Mouse (Mus musculus) CD4-positive, CD25-positive, alpha-beta regulatory T cell, adult 2 months (primary cell): Measurements from ENCODE around the gene Gm13698.
"Not testable (repeated sequence)": the region's sequence is repeated elsewhere in the genome, so short reads cannot be mapped to it uniquely, and the experiment has no call there.

ENCODE experiments used
- DNase-seq: peaks from one replicate; pipeline ENCODE4 v3.0.0-alpha.2; 2012; ENCODE audit warnings: low read depth, low spot score

Gene Gm13698

DNA sequence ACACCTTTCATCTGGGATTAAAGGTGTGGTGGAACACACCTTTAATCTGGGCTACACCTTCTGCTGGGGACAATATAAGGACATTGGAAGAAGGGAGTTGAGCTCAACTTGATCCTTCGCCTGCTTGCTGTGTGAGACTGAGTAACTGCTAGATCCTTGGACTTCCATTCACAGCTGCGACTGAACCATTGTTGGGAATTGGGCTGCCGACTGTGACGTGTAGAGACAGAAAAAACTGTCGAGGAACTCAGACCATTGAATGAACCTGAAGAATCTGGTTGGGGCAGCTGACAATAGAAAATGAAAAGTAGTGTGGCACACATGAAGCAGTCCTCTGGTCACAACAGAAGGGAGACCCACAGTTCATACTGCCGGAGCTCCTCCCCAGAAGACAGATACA is at the start of gene Gm13698:
Gm13698 (plus strand) TSS at position 301 of the 400 bp plus-strand sequence.
- DNase-seq, result not testable (repeated sequence)

DNA sequence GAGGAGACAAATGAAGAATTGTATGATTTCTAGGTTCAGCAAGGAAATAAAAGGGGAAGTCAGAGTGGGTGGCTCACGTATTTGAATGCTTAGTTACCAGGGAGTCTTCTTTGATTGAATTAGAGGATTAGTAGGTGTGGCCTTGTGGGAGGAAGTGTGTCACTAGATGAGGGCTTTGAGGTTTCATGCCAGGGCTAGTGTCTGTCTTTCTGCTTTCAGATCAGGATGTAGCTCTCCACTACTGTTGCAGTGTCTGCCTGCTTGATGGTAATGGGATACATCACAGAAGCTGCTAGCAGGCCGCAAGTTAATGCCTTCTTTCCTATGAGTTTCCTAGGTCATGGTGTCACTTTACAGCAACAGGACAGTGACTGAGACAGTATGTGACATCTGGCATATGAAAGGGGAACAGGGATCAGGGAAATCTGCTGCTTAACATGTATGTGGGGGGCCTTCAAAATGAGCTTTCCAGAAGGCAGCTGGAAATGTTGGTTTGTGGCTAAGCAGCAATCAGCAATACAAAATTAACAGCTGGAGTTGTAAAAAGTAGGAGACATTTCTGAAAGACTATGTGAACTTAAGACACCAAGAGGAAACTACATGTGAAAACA is 25.9 kb upstream of the Gm13698 start:
- DNase-seq, result peak; percentile 50

DNA sequence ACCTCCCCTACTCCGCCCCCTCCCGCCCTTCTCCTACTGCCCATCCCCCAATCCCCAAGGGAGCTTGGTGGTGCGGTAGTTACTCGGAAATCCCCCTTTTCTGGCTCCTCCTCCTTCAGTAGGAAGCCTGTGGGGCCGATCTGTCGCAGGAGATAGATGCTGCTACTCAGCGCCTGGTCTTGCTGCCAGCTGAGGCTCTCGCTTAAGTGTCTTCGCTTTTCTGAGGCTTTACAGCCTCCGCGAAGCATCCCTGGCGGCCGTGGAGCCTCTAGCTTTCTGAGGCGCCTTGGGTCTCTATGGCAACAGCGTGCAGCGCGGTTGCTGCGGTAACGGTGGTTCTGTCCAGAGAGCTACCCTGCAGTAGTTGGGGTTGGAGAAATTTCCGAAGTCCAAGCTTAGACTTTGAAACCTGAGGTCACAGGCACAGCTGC is 14.5 kb upstream of the Gm13698 start, which contains the start of gene Zswim2:
Zswim2 (minus strand) TSS at position 298 of the 431 bp plus-strand sequence.
- DNase-seq, result peak; percentile 45

DNA sequence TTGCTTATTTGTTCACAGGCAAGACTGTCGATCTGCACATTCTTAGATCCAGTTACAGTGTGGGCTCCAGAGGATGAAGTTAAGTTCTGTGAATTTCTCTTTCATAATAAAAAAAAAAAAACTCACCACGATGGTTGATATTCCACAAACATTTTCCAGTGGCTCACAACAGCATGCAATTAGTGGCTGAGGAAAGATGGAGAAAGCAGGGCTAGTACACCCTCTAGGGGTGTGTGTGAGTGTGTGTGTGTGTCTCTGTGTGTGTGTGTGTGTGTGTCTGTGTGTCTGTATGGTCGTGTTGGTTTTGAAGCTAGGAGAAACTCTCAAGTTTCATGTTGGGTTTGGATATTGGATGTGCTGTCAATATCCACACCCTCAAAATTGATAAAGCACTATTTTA is 14.1 kb upstream of the Gm13698 start:
- no peak for DNase-seq

DNA sequence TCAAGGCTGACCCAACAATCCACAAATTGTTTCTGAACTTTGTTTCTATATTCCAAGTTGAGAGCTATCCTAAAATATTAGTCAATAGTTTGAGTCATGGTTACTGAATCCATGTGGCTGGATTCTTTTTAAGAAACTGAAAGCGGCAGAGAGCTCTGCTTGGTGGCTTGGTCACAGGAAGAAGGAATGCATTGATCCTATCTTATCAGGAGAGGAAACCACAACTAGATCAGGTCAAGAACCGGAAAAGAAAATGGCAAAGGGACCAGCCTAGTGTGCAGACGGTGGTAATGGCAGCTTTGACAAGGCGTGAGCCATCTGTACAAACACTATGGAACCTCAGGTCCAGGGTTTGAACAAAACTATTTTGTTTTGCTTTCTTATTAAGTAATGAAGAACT is 13.7 kb upstream of the Gm13698 start:
- DNase-seq, result no peak

DNA sequence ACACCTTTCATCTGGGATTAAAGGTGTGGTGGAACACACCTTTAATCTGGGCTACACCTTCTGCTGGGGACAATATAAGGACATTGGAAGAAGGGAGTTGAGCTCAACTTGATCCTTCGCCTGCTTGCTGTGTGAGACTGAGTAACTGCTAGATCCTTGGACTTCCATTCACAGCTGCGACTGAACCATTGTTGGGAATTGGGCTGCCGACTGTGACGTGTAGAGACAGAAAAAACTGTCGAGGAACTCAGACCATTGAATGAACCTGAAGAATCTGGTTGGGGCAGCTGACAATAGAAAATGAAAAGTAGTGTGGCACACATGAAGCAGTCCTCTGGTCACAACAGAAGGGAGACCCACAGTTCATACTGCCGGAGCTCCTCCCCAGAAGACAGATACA is 5.7 kb downstream of the Gm13698 start, which contains the start of gene Gm13693:
Gm13693 (plus strand) TSS at position 301 of the 400 bp plus-strand sequence.
- DNase-seq, result not testable (repeated sequence)

DNA sequence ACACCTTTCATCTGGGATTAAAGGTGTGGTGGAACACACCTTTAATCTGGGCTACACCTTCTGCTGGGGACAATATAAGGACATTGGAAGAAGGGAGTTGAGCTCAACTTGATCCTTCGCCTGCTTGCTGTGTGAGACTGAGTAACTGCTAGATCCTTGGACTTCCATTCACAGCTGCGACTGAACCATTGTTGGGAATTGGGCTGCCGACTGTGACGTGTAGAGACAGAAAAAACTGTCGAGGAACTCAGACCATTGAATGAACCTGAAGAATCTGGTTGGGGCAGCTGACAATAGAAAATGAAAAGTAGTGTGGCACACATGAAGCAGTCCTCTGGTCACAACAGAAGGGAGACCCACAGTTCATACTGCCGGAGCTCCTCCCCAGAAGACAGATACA is 11.5 kb downstream of the Gm13698 start, which contains the start of gene Gm13695:
Gm13695 (plus strand) TSS at position 301 of the 400 bp plus-strand sequence.
- not testable (repeated sequence) for DNase-seq

DNA sequence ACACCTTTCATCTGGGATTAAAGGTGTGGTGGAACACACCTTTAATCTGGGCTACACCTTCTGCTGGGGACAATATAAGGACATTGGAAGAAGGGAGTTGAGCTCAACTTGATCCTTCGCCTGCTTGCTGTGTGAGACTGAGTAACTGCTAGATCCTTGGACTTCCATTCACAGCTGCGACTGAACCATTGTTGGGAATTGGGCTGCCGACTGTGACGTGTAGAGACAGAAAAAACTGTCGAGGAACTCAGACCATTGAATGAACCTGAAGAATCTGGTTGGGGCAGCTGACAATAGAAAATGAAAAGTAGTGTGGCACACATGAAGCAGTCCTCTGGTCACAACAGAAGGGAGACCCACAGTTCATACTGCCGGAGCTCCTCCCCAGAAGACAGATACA is 17.3 kb downstream of the Gm13698 start, which contains the start of gene Gm13696:
Gm13696 (plus strand) TSS at position 301 of the 400 bp plus-strand sequence.
- DNase-seq, result not testable (repeated sequence)

DNA sequence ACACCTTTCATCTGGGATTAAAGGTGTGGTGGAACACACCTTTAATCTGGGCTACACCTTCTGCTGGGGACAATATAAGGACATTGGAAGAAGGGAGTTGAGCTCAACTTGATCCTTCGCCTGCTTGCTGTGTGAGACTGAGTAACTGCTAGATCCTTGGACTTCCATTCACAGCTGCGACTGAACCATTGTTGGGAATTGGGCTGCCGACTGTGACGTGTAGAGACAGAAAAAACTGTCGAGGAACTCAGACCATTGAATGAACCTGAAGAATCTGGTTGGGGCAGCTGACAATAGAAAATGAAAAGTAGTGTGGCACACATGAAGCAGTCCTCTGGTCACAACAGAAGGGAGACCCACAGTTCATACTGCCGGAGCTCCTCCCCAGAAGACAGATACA is 23.1 kb downstream of the Gm13698 start, which contains the start of gene Gm13694:
Gm13694 (plus strand) TSS at position 301 of the 400 bp plus-strand sequence.
- not testable (repeated sequence) for DNase-seq

DNA sequence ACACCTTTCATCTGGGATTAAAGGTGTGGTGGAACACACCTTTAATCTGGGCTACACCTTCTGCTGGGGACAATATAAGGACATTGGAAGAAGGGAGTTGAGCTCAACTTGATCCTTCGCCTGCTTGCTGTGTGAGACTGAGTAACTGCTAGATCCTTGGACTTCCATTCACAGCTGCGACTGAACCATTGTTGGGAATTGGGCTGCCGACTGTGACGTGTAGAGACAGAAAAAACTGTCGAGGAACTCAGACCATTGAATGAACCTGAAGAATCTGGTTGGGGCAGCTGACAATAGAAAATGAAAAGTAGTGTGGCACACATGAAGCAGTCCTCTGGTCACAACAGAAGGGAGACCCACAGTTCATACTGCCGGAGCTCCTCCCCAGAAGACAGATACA is 28.9 kb downstream of the Gm13698 start, which contains the start of gene Gm13697:
Gm13697 (plus strand) TSS at position 301 of the 400 bp plus-strand sequence.
- not testable (repeated sequence) for DNase-seq

DNA sequence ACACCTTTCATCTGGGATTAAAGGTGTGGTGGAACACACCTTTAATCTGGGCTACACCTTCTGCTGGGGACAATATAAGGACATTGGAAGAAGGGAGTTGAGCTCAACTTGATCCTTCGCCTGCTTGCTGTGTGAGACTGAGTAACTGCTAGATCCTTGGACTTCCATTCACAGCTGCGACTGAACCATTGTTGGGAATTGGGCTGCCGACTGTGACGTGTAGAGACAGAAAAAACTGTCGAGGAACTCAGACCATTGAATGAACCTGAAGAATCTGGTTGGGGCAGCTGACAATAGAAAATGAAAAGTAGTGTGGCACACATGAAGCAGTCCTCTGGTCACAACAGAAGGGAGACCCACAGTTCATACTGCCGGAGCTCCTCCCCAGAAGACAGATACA is 34.8 kb downstream of the Gm13698 start, which contains the start of gene Gm13691:
Gm13691 (plus strand) TSS at position 301 of the 400 bp plus-strand sequence.
- DNase-seq, result not testable (repeated sequence)

DNA sequence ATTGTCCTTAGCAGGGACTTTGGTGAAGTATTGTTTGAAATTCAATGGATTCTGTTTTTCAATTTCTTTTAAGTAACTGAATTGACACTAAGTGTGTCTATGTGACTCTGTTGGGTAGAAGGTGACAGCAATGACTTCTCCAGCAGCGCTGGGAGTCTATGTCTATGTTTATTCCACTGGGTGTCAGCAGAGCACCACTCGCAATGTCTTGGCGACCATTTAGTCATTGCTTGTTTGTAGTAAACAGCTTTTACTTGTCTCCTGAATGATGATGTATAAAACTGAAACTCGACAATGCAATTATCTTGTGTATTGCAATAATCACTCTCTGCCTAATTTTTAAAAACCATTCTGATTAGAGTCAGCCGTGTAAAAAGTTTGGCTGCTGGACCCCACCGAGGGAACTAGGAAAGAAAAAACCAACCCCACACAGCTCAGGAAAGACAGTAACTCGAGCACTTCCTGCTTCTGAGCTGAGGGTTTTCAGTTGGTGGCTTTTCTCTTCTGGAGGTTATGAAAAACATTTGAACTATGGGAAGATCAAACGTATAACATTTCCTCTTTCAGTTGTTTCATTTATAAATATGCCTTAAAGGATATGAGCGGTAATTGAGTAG is 38.3 kb downstream of the Gm13698 start:
- peak; percentile 72 for DNase-seq

DNA sequence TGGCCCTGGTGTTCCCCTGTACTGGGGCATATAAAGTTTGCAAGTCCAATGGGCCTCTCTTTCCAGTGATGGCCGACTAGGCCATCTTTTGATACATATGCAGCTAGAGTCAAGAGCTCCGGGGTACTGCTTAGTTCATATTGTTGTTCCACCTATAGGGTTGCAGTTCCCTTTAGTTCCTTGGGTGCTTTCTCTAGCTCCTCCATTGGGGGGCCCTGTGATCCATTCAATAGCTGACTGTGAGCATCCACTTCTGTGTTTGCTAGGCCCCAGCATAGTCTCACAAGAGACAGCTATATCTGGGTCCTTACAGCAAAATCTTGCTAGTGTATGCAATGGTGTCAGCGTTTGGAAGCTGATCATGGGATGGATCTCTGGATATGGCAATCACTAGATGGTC is 39.0 kb downstream of the Gm13698 start:
- DNase-seq, result not testable (repeated sequence)
